Mouse (Mus musculus): ENCODE results near the gene Izumo1. TPM values are rescaled to one million over a fixed set of nuclear protein-coding genes. Genes with fewer than 3 reads are reported as not detected.

The Izumo1 gene
- total and polyA plus RNA-seq, 2 experiments: 0.09 to 0.13 TPM

DNA sequence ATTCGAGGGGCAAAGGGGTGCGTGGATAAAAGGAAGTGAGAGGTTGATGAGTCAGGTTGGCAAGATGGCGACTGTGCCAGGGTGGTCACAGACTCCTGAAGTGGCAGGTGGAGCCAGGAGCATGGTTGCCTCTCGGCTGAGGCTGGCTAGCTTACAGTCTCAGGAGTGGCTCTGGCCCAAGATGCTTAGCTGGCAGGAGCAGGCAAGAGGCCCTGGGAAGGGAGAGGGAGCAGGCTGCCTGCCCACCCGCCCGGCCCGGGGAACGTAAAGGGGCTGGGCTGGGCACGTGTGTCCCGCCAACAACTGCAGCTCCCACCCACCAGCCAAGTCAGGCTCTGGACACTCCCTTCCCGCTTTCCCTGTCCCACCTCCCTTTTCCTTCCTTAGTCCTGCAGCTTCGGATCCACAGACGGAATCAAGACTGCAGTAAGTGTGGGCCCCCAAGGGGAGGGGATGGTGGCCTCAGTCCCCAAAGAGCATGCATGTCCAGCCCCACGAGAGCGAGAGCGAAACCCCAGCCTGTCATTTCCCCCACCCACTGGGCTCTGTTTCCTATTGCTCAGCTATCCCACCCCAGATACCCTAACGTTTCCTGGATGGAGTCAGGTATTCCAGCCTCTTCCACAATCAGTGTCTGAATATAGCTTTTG is 19.9 kb downstream of the Izumo1 start:
- TF ChIP-seq CTCF (IDR thresholded peaks at IDR 0.05; ENCODE audit: low read depth, low read length): no peak
- TF ChIP-seq POLR2A (IDR thresholded peaks at IDR 0.05; ENCODE audit: extremely low read depth, insufficient read depth, low read length): no peak
- Histone ChIP-seq H3K36me3 (ENCODE audit: control insufficient read depth, insufficient read depth, low read length) (peaks cover 2% of the 10 kb centered on the region; the same call in 1 of the 2 replicates), H3K27ac (replicated peaks; ENCODE audit: insufficient read depth, low read depth, low read length) (no peak overlapping the region), H3K9ac (ENCODE audit: low read depth, low read length) (0 out of 2 replicates have a peak overlapping the region, but pooled peaks have one; percentile 6), H3K27me3 (ENCODE audit: control insufficient read depth, insufficient read depth, low read length) (peaks cover 3% of the 10 kb centered on the region; the same call in 1 of the 2 replicates), H3K4me3 (ENCODE audit: insufficient read depth, low read depth, low read length) (no peak overlapping the region), H3K79me2 (ENCODE audit: control insufficient read depth, insufficient read depth, low read length) (no peaks in the 10 kb centered on the region), H3K4me1 (ENCODE audit: control insufficient read depth, insufficient read depth, low read length) (no peaks in the 10 kb centered on the region)
- WGBS: 67% methylated on average over 17 of the region's 17 CpGs
- no peak for DNase-seq (ENCODE audit: extremely low read depth, low read depth, low spot score)

DNA sequence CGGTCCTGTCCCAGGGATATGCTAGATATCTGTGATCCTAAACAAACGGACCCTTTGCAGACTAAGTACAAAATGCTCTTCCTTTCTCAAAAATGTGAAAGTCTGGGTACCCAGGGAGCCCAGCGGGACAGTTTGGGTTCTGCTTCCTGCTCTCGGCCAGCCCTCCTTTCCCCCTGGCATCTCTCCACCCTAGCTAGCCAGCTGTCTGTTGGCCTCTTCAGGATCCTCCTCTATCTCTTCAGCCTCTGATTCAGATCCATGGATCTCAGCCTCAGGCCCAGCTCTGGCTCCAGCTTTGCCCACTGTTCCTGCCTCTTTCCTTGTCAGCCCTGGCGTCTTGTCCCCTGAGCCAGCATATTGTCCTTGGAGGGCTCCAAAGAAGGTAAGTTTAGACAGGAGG is 20.5 kb downstream of the Izumo1 start:
- WGBS: 75% methylated on average over 5 of the region's 5 CpGs
- no peak overlapping the region for H3K4me3 ChIP-seq (ENCODE audit: insufficient read depth, low read depth, low read length)
- no peaks in the 10 kb centered on the region for H3K79me2 ChIP-seq (ENCODE audit: control insufficient read depth, insufficient read depth, low read length)
- no peak for DNase-seq (ENCODE audit: extremely low read depth, low read depth, low spot score)
- H3K4me1 ChIP-seq (ENCODE audit: control insufficient read depth, insufficient read depth, low read length): no peaks in the 10 kb centered on the region
- no peak overlapping the region for H3K9ac ChIP-seq (ENCODE audit: low read depth, low read length)
- TF ChIP-seq CTCF (IDR thresholded peaks at IDR 0.05; ENCODE audit: low read depth, low read length): no peak
- no peak for TF ChIP-seq POLR2A (IDR thresholded peaks at IDR 0.05; ENCODE audit: extremely low read depth, insufficient read depth, low read length)
- peaks cover 3% of the 10 kb centered on the region; the same call in 1 of the 2 replicates for H3K27me3 ChIP-seq (ENCODE audit: control insufficient read depth, insufficient read depth, low read length)
- H3K36me3 ChIP-seq (ENCODE audit: control insufficient read depth, insufficient read depth, low read length): no peaks in the 10 kb centered on the region
- H3K27ac ChIP-seq (replicated peaks; ENCODE audit: insufficient read depth, low read depth, low read length): no peak overlapping the region

DNA sequence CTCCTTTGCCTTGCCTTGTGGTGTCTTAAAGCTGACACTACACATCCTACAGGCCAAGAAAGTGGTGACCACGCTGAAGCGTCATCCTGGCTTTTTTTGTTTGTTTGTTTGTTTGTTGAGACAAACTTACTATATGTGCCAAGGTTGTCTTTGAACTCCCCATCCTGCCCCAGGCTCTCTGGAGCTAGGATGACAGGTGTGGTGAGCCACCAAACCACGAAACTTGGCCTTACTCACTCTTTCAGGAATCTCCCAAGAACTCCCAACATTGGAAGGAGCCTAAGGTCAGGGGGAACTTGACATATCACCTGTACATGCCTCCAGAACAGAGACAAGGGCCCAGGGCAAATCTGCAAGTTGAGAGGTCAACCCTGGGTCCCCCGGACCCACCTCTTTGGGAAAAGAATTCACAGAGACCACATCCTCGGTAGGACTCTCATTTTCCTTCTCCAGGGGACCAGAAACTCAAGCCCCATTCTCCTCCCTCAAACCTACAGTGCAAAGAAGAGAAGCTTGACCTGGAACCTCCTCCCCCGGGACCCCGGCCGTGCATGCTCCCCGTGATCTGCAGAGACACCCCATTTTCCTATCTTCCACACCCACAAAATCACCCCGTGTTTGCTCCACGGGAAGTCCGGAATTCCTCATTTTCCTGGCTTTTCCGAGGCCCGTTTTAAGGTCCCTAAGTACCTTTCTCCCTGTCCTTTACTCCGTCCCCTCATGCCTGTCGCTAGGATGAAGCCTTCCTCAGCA is 21.1 kb downstream of the Izumo1 start:
- no peak for TF ChIP-seq POLR2A (IDR thresholded peaks at IDR 0.05; ENCODE audit: extremely low read depth, insufficient read depth, low read length)
- no peak for TF ChIP-seq CTCF (IDR thresholded peaks at IDR 0.05; ENCODE audit: low read depth, low read length)
- Histone ChIP-seq H3K27ac (replicated peaks; ENCODE audit: insufficient read depth, low read depth, low read length) (no peak overlapping the region), H3K27me3 (ENCODE audit: control insufficient read depth, insufficient read depth, low read length) (peaks cover 3% of the 10 kb centered on the region; the same call in 1 of the 2 replicates), H3K9ac (ENCODE audit: low read depth, low read length) (0 out of 2 replicates have a peak overlapping the region, but pooled peaks have one; percentile 35), H3K4me1 (ENCODE audit: control insufficient read depth, insufficient read depth, low read length) (no peaks in the 10 kb centered on the region), H3K79me2 (ENCODE audit: control insufficient read depth, insufficient read depth, low read length) (no peaks in the 10 kb centered on the region), H3K36me3 (ENCODE audit: control insufficient read depth, insufficient read depth, low read length) (no peaks in the 10 kb centered on the region), H3K4me3 (ENCODE audit: insufficient read depth, low read depth, low read length) (no peak overlapping the region)
- 53% methylated on average over 16 of the region's 16 CpGs for WGBS
- DNase-seq (ENCODE audit: extremely low read depth, low read depth, low spot score): no peak

DNA sequence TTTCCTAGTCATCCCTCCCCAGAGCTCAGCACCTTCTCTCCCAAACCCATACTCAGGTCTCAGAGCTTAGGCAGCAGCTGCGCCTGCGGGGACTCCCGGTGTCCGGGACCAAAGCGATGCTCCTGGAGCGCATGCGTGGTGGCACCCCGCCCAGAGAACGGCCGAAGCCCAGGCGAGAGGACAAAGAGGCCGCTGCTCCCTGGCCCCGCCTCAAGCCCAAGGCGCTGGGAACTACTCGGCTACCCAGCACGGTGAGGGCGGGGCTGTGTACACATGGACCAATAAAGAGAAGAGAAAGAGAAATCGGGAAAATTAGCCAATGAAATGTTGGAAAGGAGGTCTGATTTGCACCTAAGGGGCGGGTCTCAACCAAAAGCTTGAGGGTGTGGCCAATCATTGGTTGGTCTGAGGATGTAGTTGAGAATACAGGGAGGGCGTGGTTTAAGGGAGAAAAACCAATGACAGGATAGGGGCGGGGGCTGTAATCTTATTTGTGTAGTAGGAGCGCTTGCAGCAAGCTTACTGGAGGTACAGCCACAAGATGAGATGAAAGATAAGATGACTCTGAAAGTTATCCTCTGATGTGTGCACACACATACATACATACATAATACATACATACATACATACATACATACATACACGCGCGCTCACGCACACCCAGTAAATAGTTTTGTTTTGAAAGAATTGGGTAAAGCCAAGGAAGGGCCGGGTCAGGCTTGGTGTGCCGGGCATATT is 22.0 kb downstream of the Izumo1 start:
- Histone ChIP-seq H3K9ac (ENCODE audit: low read depth, low read length) (0 out of 2 replicates have a peak overlapping the region, but pooled peaks have one; percentile 35), H3K36me3 (ENCODE audit: control insufficient read depth, insufficient read depth, low read length) (no peaks in the 10 kb centered on the region), H3K4me1 (ENCODE audit: control insufficient read depth, insufficient read depth, low read length) (no peaks in the 10 kb centered on the region), H3K79me2 (ENCODE audit: control insufficient read depth, insufficient read depth, low read length) (no peaks in the 10 kb centered on the region), H3K27ac (replicated peaks; ENCODE audit: insufficient read depth, low read depth, low read length) (no peak overlapping the region), H3K27me3 (ENCODE audit: control insufficient read depth, insufficient read depth, low read length) (peaks cover 3% of the 10 kb centered on the region; the same call in 1 of the 2 replicates), H3K4me3 (ENCODE audit: insufficient read depth, low read depth, low read length) (peak overlapping the region; percentile 3; the same call in 1 of the 2 replicates)
- 16% methylated on average over 28 of the region's 28 CpGs for WGBS
- TF ChIP-seq POLR2A (IDR thresholded peaks at IDR 0.05; ENCODE audit: extremely low read depth, insufficient read depth, low read length) (no peak), CTCF (IDR thresholded peaks at IDR 0.05; ENCODE audit: low read depth, low read length) (no peak)
- peak; percentile 43 for DNase-seq (ENCODE audit: extremely low read depth, low read depth, low spot score)

DNA sequence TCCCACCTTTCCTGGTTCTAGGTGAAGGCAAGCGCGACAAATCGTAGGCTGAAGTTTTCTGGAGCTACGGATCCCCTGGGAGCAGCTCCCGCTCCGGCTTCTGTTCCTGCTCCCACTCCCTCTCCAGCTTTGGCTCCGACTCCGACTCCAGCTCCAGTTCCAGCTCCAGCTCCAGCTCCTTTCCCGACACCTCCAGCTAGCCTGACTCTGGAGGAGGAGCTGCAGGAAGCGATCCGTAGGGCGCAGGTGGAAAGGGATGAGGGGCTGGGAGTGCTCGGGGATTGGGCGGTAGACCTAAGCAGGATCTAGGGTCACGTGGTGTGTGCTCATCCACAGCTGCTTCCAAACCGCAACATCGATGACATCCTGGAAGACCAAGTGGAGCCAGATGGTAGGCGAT is 22.6 kb downstream of the Izumo1 start:
- 24% methylated on average over 18 of the region's 18 CpGs for WGBS
- Histone ChIP-seq H3K9ac (ENCODE audit: low read depth, low read length) (no peak overlapping the region), H3K4me3 (ENCODE audit: insufficient read depth, low read depth, low read length) (peak overlapping the region; percentile 1; the same call in 1 of the 2 replicates), H3K27me3 (ENCODE audit: control insufficient read depth, insufficient read depth, low read length) (peaks cover 3% of the 10 kb centered on the region; the same call in 1 of the 2 replicates), H3K36me3 (ENCODE audit: control insufficient read depth, insufficient read depth, low read length) (no peaks in the 10 kb centered on the region), H3K27ac (replicated peaks; ENCODE audit: insufficient read depth, low read depth, low read length) (no peak overlapping the region), H3K79me2 (ENCODE audit: control insufficient read depth, insufficient read depth, low read length) (no peaks in the 10 kb centered on the region), H3K4me1 (ENCODE audit: control insufficient read depth, insufficient read depth, low read length) (no peaks in the 10 kb centered on the region)
- DNase-seq (ENCODE audit: extremely low read depth, low read depth, low spot score): no peak
- no peak for TF ChIP-seq CTCF (IDR thresholded peaks at IDR 0.05; ENCODE audit: low read depth, low read length)
- TF ChIP-seq POLR2A (IDR thresholded peaks at IDR 0.05; ENCODE audit: extremely low read depth, insufficient read depth, low read length): no peak
